Mouse (Mus musculus) midbrain, embryonic 10.5 days (tissue): ENCODE data around the gene Lclat1. TPM values are rescaled to one million over a fixed set of nuclear protein-coding genes. Genes with fewer than 3 reads are reported as not detected.

Source experiments
- DNase-seq: peaks from one replicate; pipeline ENCODE4 v3.0.0-alpha.2; 2017; ENCODE audit warnings: low spot score
- H3K27ac ChIP-seq: fragments of 300-500 bp; sonication (generic); replicated peaks from 2 replicates; pipeline ENCODE4 v1.5.1; 2016; ENCODE audit warnings: mild to moderate bottlenecking
- H3K27me3 ChIP-seq: fragments of 300-500 bp; sonication (generic); 2 replicates; pipeline ENCODE4 v1.6.1; 2016; ENCODE audit warnings: low read depth, mild to moderate bottlenecking; ENCODE audit not compliant: poor library complexity, severe bottlenecking
- H3K36me3 ChIP-seq: fragments of 300-500 bp; sonication (generic); 2 replicates; pipeline ENCODE4 v1.6.1; 2016; ENCODE audit warnings: mild to moderate bottlenecking, moderate library complexity
- H3K4me1 ChIP-seq: fragments of 300-500 bp; sonication (generic); 2 replicates; pipeline ENCODE4 v1.6.1; 2016
- H3K4me3 ChIP-seq: fragments of 300-500 bp; sonication (generic); 2 replicates; pipeline ENCODE4 v1.5.1; 2016; ENCODE audit warnings: mild to moderate bottlenecking, moderate library complexity
- H3K9me3 ChIP-seq: fragments of 300-500 bp; sonication (generic); replicated peaks from 2 replicates; pipeline ENCODE4 v1.6.1; 2016; ENCODE audit warnings: mild to moderate bottlenecking
- WGBS: fragments of 180-500 bp; shearing (Covaris S2); methylation state at CpG from one replicate; pipeline ENCODE4 v1.1.7; 2016; 5-methylcytosine and 5-hydroxymethylcytosine counted together
- polyA plus RNA-seq: library from polyadenylated mRNA; unstranded; fragments of >200 nt; fragmentation: Nextera tagmentation; extraction: Ambion mirVana; gene quantifications from 2 replicates; pipeline ENCODE4 v1.2.1, GENCODE M21; 2016

Lclat1 gene
- polyA plus RNA-seq, 1 experiment from 2014 or later = 9.2 TPM

- DNase-seq = no peak
- Histone ChIP-seq H3K27ac (no peak overlapping the region), H3K4me3 (no peak overlapping the region), H3K9me3 (no peaks in the 10 kb centered on the region), H3K4me1 (peaks cover 12% of the 10 kb centered on the region), H3K27me3 (peaks cover 34% of the 10 kb centered on the region), H3K36me3 (no peaks in the 10 kb centered on the region)
- 94% methylated on average over 8 of the region's 8 CpGs for WGBS
These were observed 12.2 kb upstream of the Lclat1 start for GRCm38 (mm10) chr17:73095585-73095984.

GRCm38 (mm10) chr17:73096484-73096883 lies 11.3 kb upstream of the Lclat1 start:
- Histone ChIP-seq H3K4me3 (no peak overlapping the region), H3K4me1 (peaks cover 12% of the 10 kb centered on the region), H3K36me3 (no peaks in the 10 kb centered on the region), H3K27ac (no peak overlapping the region), H3K9me3 (no peaks in the 10 kb centered on the region; the same call in 1 of the 2 replicates), H3K27me3 (peaks cover 32% of the 10 kb centered on the region)
- DNase-seq = peak; percentile 34
- WGBS = 41% methylated on average over 5 of the region's 5 CpGs

GRCm38 (mm10) chr17:73098636-73099035 lies 9.1 kb upstream of the Lclat1 start:
- WGBS = 84% methylated on average over 1 of the region's 1 CpGs
- Histone ChIP-seq H3K4me1 (peaks cover 12% of the 10 kb centered on the region), H3K27ac (no peak overlapping the region), H3K9me3 (no peaks in the 10 kb centered on the region; the same call in 1 of the 2 replicates), H3K36me3 (no peaks in the 10 kb centered on the region), H3K4me3 (no peak overlapping the region), H3K27me3 (peaks cover 14% of the 10 kb centered on the region; the same call in 1 of the 2 replicates)
- DNase-seq = no peak

GRCm38 (mm10) chr17:73100396-73100795 lies 7.4 kb upstream of the Lclat1 start:
- H3K4me3 ChIP-seq = no peak overlapping the region
- WGBS = 89% methylated on average over 5 of the region's 5 CpGs
- peaks cover 5% of the 10 kb centered on the region; the same call in 1 of the 2 replicates for H3K27me3 ChIP-seq
- no peaks in the 10 kb centered on the region for H3K36me3 ChIP-seq
- H3K27ac ChIP-seq = no peak overlapping the region
- H3K4me1 ChIP-seq = no peaks in the 10 kb centered on the region
- no peaks in the 10 kb centered on the region; the same call in 1 of the 2 replicates for H3K9me3 ChIP-seq
- peak; percentile 6 for DNase-seq

GRCm38 (mm10) chr17:73102538-73102937 lies 5.2 kb upstream of the Lclat1 start:
- WGBS = 87% methylated on average over 4 of the region's 4 CpGs
- DNase-seq = no peak

GRCm38 (mm10) chr17:73108170-73108887 lies 544 bp downstream of the Lclat1 start:
- H3K4me1 ChIP-seq = peaks cover 26% of the 10 kb centered on the region
- H3K4me3 ChIP-seq = peak overlapping the region; percentile 95
- DNase-seq = no peak
- H3K36me3 ChIP-seq = no peaks in the 10 kb centered on the region
- no peaks in the 10 kb centered on the region for H3K27me3 ChIP-seq
- H3K27ac ChIP-seq = peak overlapping the region; percentile 92
- WGBS = 8% methylated on average over 35 of the region's 35 CpGs
- no peaks in the 10 kb centered on the region for H3K9me3 ChIP-seq

More at GRCm38 (mm10) chr17:73102538-73102937, 5.2 kb upstream of the Lclat1 start:
- no peaks in the 10 kb centered on the region for H3K36me3 ChIP-seq
- H3K4me1 ChIP-seq = 0 out of 2 replicates have a peak, but pooled peaks cover 3% of the 10 kb centered on the region
- H3K27me3 ChIP-seq = no peaks in the 10 kb centered on the region
- no peaks in the 10 kb centered on the region; the same call in 1 of the 2 replicates for H3K9me3 ChIP-seq
- H3K27ac ChIP-seq = no peak overlapping the region
- no peak overlapping the region for H3K4me3 ChIP-seq

GRCm38 (mm10) chr17:73108888-73109259 lies 1.1 kb downstream of the Lclat1 start:
- Histone ChIP-seq H3K27ac (no peak overlapping the region), H3K27me3 (no peaks in the 10 kb centered on the region), H3K36me3 (no peaks in the 10 kb centered on the region), H3K4me1 (peaks cover 26% of the 10 kb centered on the region), H3K9me3 (no peaks in the 10 kb centered on the region), H3K4me3 (peak overlapping the region; percentile 95)
- WGBS = 87% methylated on average over 7 of the region's 7 CpGs
- no peak for DNase-seq

- Histone ChIP-seq H3K27ac (no peak overlapping the region), H3K36me3 (no peaks in the 10 kb centered on the region), H3K4me3 (no peak overlapping the region), H3K27me3 (no peaks in the 10 kb centered on the region), H3K9me3 (no peaks in the 10 kb centered on the region), H3K4me1 (peaks cover 26% of the 10 kb centered on the region)
- no peak for DNase-seq
- 70% methylated on average over 7 of the region's 7 CpGs for WGBS
These were observed 4.3 kb downstream of the Lclat1 start for GRCm38 (mm10) chr17:73112128-73112527.

- 18% methylated on average over 6 of the region's 6 CpGs for WGBS
- H3K9me3 ChIP-seq = no peaks in the 10 kb centered on the region
- no peak overlapping the region for H3K4me3 ChIP-seq
- no peaks in the 10 kb centered on the region for H3K36me3 ChIP-seq
- no peak for DNase-seq
- H3K27ac ChIP-seq = no peak overlapping the region
- no peaks in the 10 kb centered on the region for H3K27me3 ChIP-seq
- peaks cover 22% of the 10 kb centered on the region for H3K4me1 ChIP-seq
These were observed 4.8 kb downstream of the Lclat1 start for GRCm38 (mm10) chr17:73112601-73113000.

GRCm38 (mm10) chr17:73113230-73113629 lies 5.4 kb downstream of the Lclat1 start:
- H3K9me3 ChIP-seq = no peaks in the 10 kb centered on the region

GRCm38 (mm10) chr17:73118134-73118533 lies 10.3 kb downstream of the Lclat1 start:
- Histone ChIP-seq H3K9me3 (no peaks in the 10 kb centered on the region), H3K27ac (no peak overlapping the region), H3K27me3 (no peaks in the 10 kb centered on the region), H3K36me3 (no peaks in the 10 kb centered on the region), H3K4me1 (no peaks in the 10 kb centered on the region), H3K4me3 (no peak overlapping the region)
- 91% methylated on average over 3 of the region's 3 CpGs for WGBS
- no peak for DNase-seq

More at GRCm38 (mm10) chr17:73113230-73113629, 5.4 kb downstream of the Lclat1 start:
- Histone ChIP-seq H3K4me1 (peaks cover 19% of the 10 kb centered on the region), H3K27ac (no peak overlapping the region), H3K4me3 (no peak overlapping the region), H3K36me3 (no peaks in the 10 kb centered on the region), H3K27me3 (no peaks in the 10 kb centered on the region)
- no peak for DNase-seq
- 91% methylated on average over 4 of the region's 4 CpGs for WGBS

GRCm38 (mm10) chr17:73118702-73119101 lies 10.9 kb downstream of the Lclat1 start:
- H3K4me1 ChIP-seq = no peaks in the 10 kb centered on the region

GRCm38 (mm10) chr17:73119150-73119549 lies 11.4 kb downstream of the Lclat1 start:
- Histone ChIP-seq H3K36me3 (no peaks in the 10 kb centered on the region), H3K4me1 (no peaks in the 10 kb centered on the region), H3K27ac (no peak overlapping the region), H3K4me3 (no peak overlapping the region), H3K9me3 (no peaks in the 10 kb centered on the region), H3K27me3 (no peaks in the 10 kb centered on the region)
- WGBS = 89% methylated on average over 6 of the region's 6 CpGs
- DNase-seq = no peak

More at GRCm38 (mm10) chr17:73118702-73119101, 10.9 kb downstream of the Lclat1 start:
- 79% methylated on average over 4 of the region's 4 CpGs for WGBS
- no peaks in the 10 kb centered on the region for H3K36me3 ChIP-seq
- no peaks in the 10 kb centered on the region for H3K27me3 ChIP-seq
- H3K4me3 ChIP-seq = no peak overlapping the region
- no peaks in the 10 kb centered on the region for H3K9me3 ChIP-seq
- H3K27ac ChIP-seq = no peak overlapping the region
- no peak for DNase-seq
